Mouse (Mus musculus): ENCODE measurements around the gene 4930550C14Rik.

Gene 4930550C14Rik

GRCm38 (mm10) chr9:53404753-53405722 lies 2.9 kb downstream of the 4930550C14Rik start:
- peak; percentile 72 for DNase-seq

- DNase-seq = no peak
Observed at GRCm38 (mm10) chr9:53408548-53408947, 6.4 kb downstream of the 4930550C14Rik start.

GRCm38 (mm10) chr9:53408953-53409361 lies 6.8 kb downstream of the 4930550C14Rik start:
- no peak for DNase-seq

- DNase-seq = no peak
Observed at GRCm38 (mm10) chr9:53409427-53409826, 7.3 kb downstream of the 4930550C14Rik start.

GRCm38 (mm10) chr9:53422133-53422896 lies 20.2 kb downstream of the 4930550C14Rik start:
- no peak for DNase-seq

- DNase-seq = no peak
Observed at GRCm38 (mm10) chr9:53426726-53427125, 24.6 kb downstream of the 4930550C14Rik start.

GRCm38 (mm10) chr9:53427638-53428037 lies 25.5 kb downstream of the 4930550C14Rik start:
- no peak for DNase-seq

- DNase-seq = no peak
Observed at GRCm38 (mm10) chr9:53435830-53436570, 33.9 kb downstream of the 4930550C14Rik start.

GRCm38 (mm10) chr9:53450609-53451008 lies 48.5 kb downstream of the 4930550C14Rik start:
- no peak for DNase-seq

GRCm38 (mm10) chr9:53452038-53452437 lies 49.9 kb downstream of the 4930550C14Rik start:
- DNase-seq = no peak

- no peak for DNase-seq
Observed at GRCm38 (mm10) chr9:53472806-53473518, 70.8 kb downstream of the 4930550C14Rik start.
